Mouse (Mus musculus) bone marrow, adult 2 months (tissue): ENCODE results near the gene Itpk1. TPM values are rescaled to one million over a fixed set of nuclear protein-coding genes. Genes with fewer than 3 reads are reported as not detected.

Source experiments
- H3K27ac ChIP-seq: fragments of 200-500 bp; 2 replicates; pipeline ENCODE4 v1.5.1; 2012; ENCODE audit warnings: low read depth, mild to moderate bottlenecking, control low read depth, inconsistent platforms, low read length; ENCODE audit not compliant: control insufficient read depth, poor library complexity, insufficient read depth
- H3K4me1 ChIP-seq: fragments of 200-500 bp; 2 replicates; pipeline ENCODE4 v1.6.1; 2011; ENCODE audit warnings: low read length; ENCODE audit not compliant: control insufficient read depth, insufficient read depth
- H3K4me3 ChIP-seq: fragments of 200-500 bp; replicated peaks from 2 replicates; pipeline ENCODE3; 2011; ENCODE audit warnings: mild to moderate bottlenecking, low read depth, low read length, control low read depth; ENCODE audit not compliant: control insufficient read depth
- CTCF ChIP-seq: fragments of 200-500 bp; IDR thresholded peaks from 2 replicates; pipeline ENCODE4 v1.5.1; 2011; ENCODE audit warnings: low read length, control low read depth; ENCODE audit not compliant: control insufficient read depth, insufficient read depth
- POLR2A ChIP-seq: fragments of 200-500 bp; IDR thresholded peaks from 2 replicates; pipeline ENCODE4 v1.6.1; 2011; ENCODE audit warnings: low read depth, mild to moderate bottlenecking, control low read depth, low read length, borderline replicate concordance; ENCODE audit not compliant: control insufficient read depth
- WGBS: fragments of 180-500 bp; shearing (Covaris S2); methylation state at CpG from one replicate; pipeline ENCODE4 v1.1.7; 2018; 5-methylcytosine and 5-hydroxymethylcytosine counted together
- polyA plus RNA-seq: library from polyadenylated mRNA; stranded (reverse); fragments of >200 nt; gene quantifications from 2 replicates; pipeline ENCODE4 v1.2.4, GENCODE M21; 2011; ENCODE audit warnings: low replicate concordance; ENCODE audit not compliant: missing spikeins, insufficient read depth, insufficient read length

Itpk1 gene
- polyA plus RNA-seq, 1 experiment = 15.8 TPM

DNA sequence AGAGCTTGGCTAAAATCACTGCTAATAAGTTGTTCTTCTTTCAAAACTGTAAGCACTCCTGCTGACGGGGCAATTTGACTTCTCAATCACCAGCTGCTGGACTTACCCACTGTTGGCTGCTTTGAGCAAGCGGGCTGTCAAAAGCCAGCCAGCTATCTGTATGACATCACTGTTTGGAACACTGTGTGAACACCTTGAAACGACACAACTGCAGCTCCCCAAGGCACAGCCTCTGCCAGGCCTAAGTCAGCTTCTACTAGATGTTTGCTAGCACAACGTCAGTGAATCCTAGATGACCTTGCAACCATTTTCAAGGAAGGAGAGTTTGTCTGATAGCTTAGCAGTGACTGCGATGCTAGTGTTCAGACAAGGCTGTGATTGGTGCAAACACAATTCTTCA lies 34.4 kb upstream of the Itpk1 start:
- WGBS = 78% methylated on average over 5 of the region's 5 CpGs
- H3K27ac ChIP-seq = no peak overlapping the region
- H3K4me3 ChIP-seq = no peak overlapping the region
- no peaks in the 10 kb centered on the region for H3K4me1 ChIP-seq
- TF ChIP-seq POLR2A = no peak
- no peak for TF ChIP-seq CTCF

GRCm38 (mm10) chr12:102733381-102733780 lies 28.7 kb upstream of the Itpk1 start:
- no peak overlapping the region for H3K27ac ChIP-seq
- H3K4me3 ChIP-seq = no peak overlapping the region
- TF ChIP-seq POLR2A (no peak), CTCF (peak; percentile 83)
- WGBS = 10% methylated on average over 5 of the region's 5 CpGs
- H3K4me1 ChIP-seq = no peaks in the 10 kb centered on the region; the same call in 1 of the 2 replicates

DNA sequence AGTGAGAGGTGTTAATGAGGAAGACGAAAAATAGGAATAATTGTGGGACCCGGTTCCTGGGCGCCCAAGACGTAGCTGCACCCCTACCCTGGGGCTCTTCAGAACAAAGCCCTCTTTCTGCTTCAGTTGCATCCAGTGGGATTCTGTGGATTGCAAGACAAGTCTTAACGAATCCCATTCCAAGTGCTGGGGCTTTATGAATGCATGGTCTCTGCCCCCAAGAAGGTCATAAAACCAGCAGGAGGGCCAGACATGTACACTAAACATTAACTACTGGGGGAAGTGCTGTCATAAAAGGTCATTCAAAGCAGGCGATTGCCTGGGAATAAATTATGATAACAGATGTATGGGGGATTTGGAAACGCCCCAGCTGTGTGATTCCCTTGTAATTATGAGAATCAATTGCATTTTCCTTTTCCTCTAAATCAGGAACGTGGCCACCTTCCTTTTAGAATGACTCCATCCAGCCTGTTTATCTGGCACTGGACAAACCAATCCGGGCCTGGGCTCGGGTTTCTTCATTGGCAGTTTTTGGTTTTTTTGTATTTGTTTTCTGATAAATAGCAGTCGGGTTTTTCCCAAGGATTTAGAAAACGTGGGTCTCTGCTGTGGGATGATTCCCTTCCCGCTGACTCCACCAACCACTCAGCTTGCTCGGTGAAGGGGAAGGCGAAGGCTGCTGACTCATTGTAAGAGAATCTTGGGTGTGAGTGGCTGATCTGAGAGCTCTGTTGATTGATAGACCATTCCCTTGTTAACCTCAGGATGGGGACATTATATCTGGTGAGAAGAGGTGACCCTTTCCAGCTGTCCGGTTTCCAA lies 26.3 kb upstream of the Itpk1 start:
- no peak overlapping the region for H3K27ac ChIP-seq
- H3K4me1 ChIP-seq = no peaks in the 10 kb centered on the region; the same call in 1 of the 2 replicates
- TF ChIP-seq POLR2A (no peak), CTCF (no peak)
- WGBS = 45% methylated on average over 16 of the region's 16 CpGs
- no peak overlapping the region for H3K4me3 ChIP-seq

GRCm38 (mm10) chr12:102729855-102730797 lies 25.4 kb upstream of the Itpk1 start:
- WGBS = 43% methylated on average over 26 of the region's 26 CpGs
- TF ChIP-seq POLR2A = no peak
- no peak for TF ChIP-seq CTCF
- no peak overlapping the region for H3K4me3 ChIP-seq
- H3K4me1 ChIP-seq = no peaks in the 10 kb centered on the region; the same call in 1 of the 2 replicates
- H3K27ac ChIP-seq = no peak overlapping the region

DNA sequence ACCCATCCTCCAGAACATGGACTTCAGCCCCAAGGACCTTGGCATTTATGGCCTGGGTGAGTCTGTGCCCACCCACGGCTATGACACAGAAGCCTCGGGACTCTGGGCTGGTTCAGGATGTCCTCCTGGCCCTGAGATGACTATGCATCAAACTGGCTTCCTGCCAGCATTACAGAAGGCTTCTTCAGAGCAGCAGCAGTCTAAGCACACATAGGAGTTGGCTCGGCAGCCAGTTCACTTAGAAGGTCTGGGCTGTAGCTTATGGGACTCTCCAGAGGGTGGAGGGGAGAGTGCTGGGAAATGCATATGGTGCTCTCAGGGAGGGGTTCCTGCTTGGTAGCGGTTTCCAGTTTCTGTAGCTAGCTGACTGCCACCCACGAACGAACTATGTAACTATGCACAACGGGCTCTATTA lies 21.0 kb upstream of the Itpk1 start:
- TF ChIP-seq POLR2A = no peak
- no peak for TF ChIP-seq CTCF
- WGBS = 59% methylated on average over 7 of the region's 7 CpGs
- no peak overlapping the region for H3K4me3 ChIP-seq
- no peaks in the 10 kb centered on the region; the same call in 1 of the 2 replicates for H3K4me1 ChIP-seq
- no peak overlapping the region for H3K27ac ChIP-seq

DNA sequence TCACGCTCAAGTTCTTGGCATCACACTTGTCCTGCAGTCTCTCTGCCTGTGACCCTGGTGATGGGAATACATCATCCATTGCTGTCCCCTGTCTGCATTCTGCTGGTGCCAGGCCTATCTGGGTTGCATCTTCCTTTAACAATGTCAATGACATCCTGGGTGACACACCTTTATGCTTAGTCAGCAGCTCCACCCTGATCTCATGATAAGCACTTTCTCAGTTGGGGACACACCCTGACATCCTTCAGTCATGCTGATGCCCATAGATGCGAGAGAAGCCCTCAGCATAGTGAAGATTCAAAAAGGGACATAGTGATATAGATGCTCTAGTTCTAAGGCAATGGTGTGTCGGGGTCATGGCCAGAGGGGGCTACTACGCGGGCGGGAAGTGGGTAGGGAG lies 20.4 kb upstream of the Itpk1 start:
- WGBS = 83% methylated on average over 6 of the region's 6 CpGs
- no peak for TF ChIP-seq POLR2A
- no peak overlapping the region for H3K27ac ChIP-seq
- H3K4me3 ChIP-seq = no peak overlapping the region
- H3K4me1 ChIP-seq = no peaks in the 10 kb centered on the region

- Histone ChIP-seq H3K27ac (no peak overlapping the region), H3K4me3 (no peak overlapping the region), H3K4me1 (no peaks in the 10 kb centered on the region)
- WGBS = 62% methylated on average over 6 of the region's 6 CpGs
- no peak for TF ChIP-seq CTCF
- no peak for TF ChIP-seq POLR2A
These were observed 19.1 kb upstream of the Itpk1 start for GRCm38 (mm10) chr12:102723861-102724260.

GRCm38 (mm10) chr12:102722966-102723365 lies 18.2 kb upstream of the Itpk1 start:
- no peak overlapping the region for H3K27ac ChIP-seq
- 85% methylated on average over 8 of the region's 8 CpGs for WGBS
- no peak overlapping the region for H3K4me3 ChIP-seq
- no peak for TF ChIP-seq CTCF
- TF ChIP-seq POLR2A = no peak
- no peaks in the 10 kb centered on the region for H3K4me1 ChIP-seq
